Mouse (Mus musculus): ENCODE measurements around the gene Tab1.

DNA sequence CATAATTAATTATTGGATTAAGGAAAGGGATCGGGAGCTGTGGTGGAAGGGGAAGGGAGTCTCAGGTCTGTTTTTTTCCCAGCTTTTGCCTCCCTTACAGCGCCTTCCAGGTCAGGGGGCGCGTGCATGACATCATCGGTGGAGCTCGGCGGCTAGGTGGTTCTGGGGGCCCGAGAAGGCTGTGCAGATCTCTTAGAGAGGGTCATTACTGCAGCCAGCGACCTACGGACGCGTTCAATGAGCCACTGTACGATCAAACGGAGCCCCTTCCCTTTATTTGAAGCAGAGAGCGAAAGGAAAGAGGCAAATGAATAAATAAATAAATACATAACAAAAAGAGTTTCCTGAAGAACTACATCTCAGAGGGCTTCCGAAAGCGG, 42.2 kb upstream of the Tab1 start:
- TF ChIP-seq MAFK (IDR thresholded peaks at IDR 0.05; ENCODE audit: insufficient read depth, low read depth, low read length) (no peak), HCFC1 (IDR thresholded peaks at IDR 0.05; ENCODE audit: borderline replicate concordance, insufficient read depth, low read length) (no peak), CHD2 (IDR thresholded peaks at IDR 0.05; ENCODE audit: low read depth, low read length) (no peak), ZNF384 (IDR thresholded peaks at IDR 0.05; ENCODE audit: low read depth, low read length) (no peak)

Data from ES-E14 (cell line).